Mouse (Mus musculus) kidney, embryonic 15.5 days (tissue): Measurements from ENCODE around the gene Kcnj1. TPM values are rescaled to one million over a fixed set of nuclear protein-coding genes. Genes with fewer than 3 reads are reported as not detected.

ENCODE experiments used
- ATAC-seq: fragments of 200-750 bp; cut with Nextera tagmentation; replicated peaks from 2 replicates; pipeline ENCODE4 v1.8.0; 2017; ENCODE audit warnings: moderate TSS enrichment; ENCODE audit not compliant: low FRiP score
- H3K27ac ChIP-seq: fragments of 300-500 bp; sonication (generic); 2 replicates; pipeline ENCODE4 v1.5.1; 2015; ENCODE audit warnings: mild to moderate bottlenecking, inconsistent platforms
- H3K27me3 ChIP-seq: fragments of 300-500 bp; sonication (generic); 2 replicates; pipeline ENCODE4 v1.6.1; 2015; ENCODE audit warnings: inconsistent platforms
- H3K36me3 ChIP-seq: fragments of 300-500 bp; sonication (generic); 2 replicates; pipeline ENCODE4 v1.6.1; 2015; ENCODE audit warnings: inconsistent platforms
- H3K4me1 ChIP-seq: fragments of 300-500 bp; sonication (generic); 2 replicates; pipeline ENCODE4 v1.6.1; 2015; ENCODE audit warnings: inconsistent platforms
- H3K4me2 ChIP-seq: fragments of 300-500 bp; sonication (generic); 2 replicates; pipeline ENCODE4 v1.6.1; 2015; ENCODE audit warnings: moderate library complexity, mild to moderate bottlenecking, inconsistent platforms
- H3K4me3 ChIP-seq: fragments of 300-500 bp; sonication (generic); replicated peaks from 2 replicates; pipeline ENCODE4 v1.5.1; 2015; ENCODE audit warnings: mild to moderate bottlenecking, inconsistent platforms
- H3K9ac ChIP-seq: fragments of 300-500 bp; sonication (generic); 2 replicates; pipeline ENCODE4 v1.6.1; 2015; ENCODE audit warnings: mild to moderate bottlenecking, inconsistent platforms
- H3K9me3 ChIP-seq: fragments of 300-500 bp; sonication (generic); replicated peaks from 2 replicates; pipeline ENCODE4 v1.6.1; 2016; ENCODE audit warnings: inconsistent platforms
- WGBS: fragments of 180-500 bp; shearing (Covaris S2); methylation state at CpG from one replicate; pipeline ENCODE4 v1.1.7; 2015; ENCODE audit warnings: mixed read lengths; 5-methylcytosine and 5-hydroxymethylcytosine counted together
- polyA plus RNA-seq: library from polyadenylated mRNA; unstranded; fragments of >200 nt; fragmentation: Nextera tagmentation; extraction: Ambion mirVana; gene quantifications from 2 replicates; pipeline ENCODE4 v1.2.1, GENCODE M21; 2015

Kcnj1 gene
- 9.0 and 9.8 TPM in 2 replicates for polyA plus RNA-seq

DNA sequence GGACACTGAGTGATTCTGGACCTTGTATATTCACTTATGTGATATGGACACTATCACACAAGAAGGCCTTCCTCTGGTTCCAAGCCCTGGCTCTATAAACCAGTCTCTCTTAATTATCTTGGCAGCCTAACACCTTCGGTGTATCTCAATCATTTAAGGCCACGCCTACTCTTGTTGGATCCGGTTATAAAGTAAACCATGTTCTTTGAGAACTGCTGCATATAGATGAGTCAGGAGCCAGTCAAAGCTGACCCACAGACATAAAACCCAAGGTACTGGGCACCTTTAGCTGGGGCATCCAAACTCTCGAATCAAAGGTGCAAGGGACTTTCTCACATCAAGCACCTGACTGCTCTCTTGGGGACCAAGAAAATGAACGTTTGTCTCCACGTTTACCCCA lies at the start of gene Kcnj1:
Kcnj1 (plus strand) TSS at position 292 of the 400 bp plus-strand sequence.
- Histone ChIP-seq H3K4me1 (peaks cover 26% of the 10 kb centered on the region), H3K9me3 (no peaks in the 10 kb centered on the region), H3K27ac (no peak within 1 kb of the TSS), H3K4me3 (no peak within 1 kb of the TSS), H3K4me2 (no peak within 1 kb of the TSS), H3K36me3 (no peaks in the 10 kb centered on the region), H3K27me3 (no peaks in the 10 kb centered on the region), H3K9ac (no peak within 1 kb of the TSS)
- 80% methylated on average over 6 of the region's 6 CpGs for WGBS
- no peak for ATAC-seq

DNA sequence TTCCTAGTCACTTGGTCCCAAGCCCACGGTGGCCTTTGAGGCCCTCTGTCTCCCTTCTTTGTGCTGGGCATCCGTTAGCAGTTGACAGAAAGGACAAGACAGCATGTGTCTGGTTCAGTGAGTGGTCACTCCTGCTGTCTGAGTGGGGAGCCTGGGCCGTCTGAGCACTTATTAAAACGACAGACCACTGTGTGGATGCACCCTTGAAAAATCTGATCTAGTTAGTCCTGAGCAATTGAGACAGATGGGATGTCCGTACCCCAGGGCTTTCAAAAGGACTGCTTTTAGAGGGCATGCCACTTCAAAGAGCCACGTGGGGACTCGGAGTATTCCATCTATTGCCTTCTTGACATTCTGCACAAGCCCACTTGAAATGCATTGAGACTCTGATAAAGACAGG lies 48.7 kb upstream of the Kcnj1 start:
- H3K27me3 ChIP-seq, result no peaks in the 10 kb centered on the region
- WGBS, result 63% methylated on average over 7 of the region's 7 CpGs
- H3K4me1 ChIP-seq, result peaks cover 15% of the 10 kb centered on the region; the same call in 1 of the 2 replicates
- H3K36me3 ChIP-seq, result no peaks in the 10 kb centered on the region
- no peak overlapping the region for H3K9ac ChIP-seq
- H3K27ac ChIP-seq, result no peak overlapping the region
- H3K9me3 ChIP-seq, result no peaks in the 10 kb centered on the region
- no peak for ATAC-seq
- no peak overlapping the region for H3K4me2 ChIP-seq
- H3K4me3 ChIP-seq, result no peak overlapping the region

GRCm38 (mm10) chr9:32328777-32329176 lies 43.5 kb upstream of the Kcnj1 start:
- H3K4me3 ChIP-seq, result no peak overlapping the region
- no peak overlapping the region for H3K4me2 ChIP-seq
- H3K9me3 ChIP-seq, result no peaks in the 10 kb centered on the region
- H3K9ac ChIP-seq, result no peak overlapping the region
- no peak overlapping the region for H3K27ac ChIP-seq
- no peaks in the 10 kb centered on the region for H3K27me3 ChIP-seq
- no peaks in the 10 kb centered on the region for H3K4me1 ChIP-seq
- WGBS, result 90% methylated on average over 4 of the region's 4 CpGs
- ATAC-seq, result no peak
- no peaks in the 10 kb centered on the region for H3K36me3 ChIP-seq

DNA sequence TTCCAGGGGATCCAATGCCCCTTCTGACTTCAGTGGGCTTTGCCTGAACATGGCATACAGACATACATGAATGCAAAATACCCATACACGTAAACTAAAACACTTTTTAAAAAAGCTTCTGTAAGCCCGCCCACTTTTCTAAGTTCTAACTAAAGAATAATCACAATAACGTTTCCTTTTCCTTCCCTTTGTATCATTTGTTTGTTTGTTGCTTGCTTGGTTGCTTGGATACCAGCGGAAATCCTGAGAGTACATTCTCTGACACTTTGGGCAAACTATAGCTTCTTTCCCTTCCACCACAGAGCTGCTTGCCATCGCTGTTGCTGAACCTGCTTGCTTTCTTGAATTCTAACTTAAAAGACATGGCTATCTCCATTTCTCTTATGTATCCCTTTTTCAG lies 41.1 kb upstream of the Kcnj1 start:
- WGBS, result 86% methylated on average over 5 of the region's 5 CpGs
- no peaks in the 10 kb centered on the region for H3K9me3 ChIP-seq
- H3K4me3 ChIP-seq, result no peak overlapping the region
- ATAC-seq, result no peak
- no peak overlapping the region for H3K9ac ChIP-seq
- no peaks in the 10 kb centered on the region for H3K27me3 ChIP-seq
- H3K4me1 ChIP-seq, result peaks cover 6% of the 10 kb centered on the region
- no peaks in the 10 kb centered on the region for H3K36me3 ChIP-seq
- no peak overlapping the region for H3K4me2 ChIP-seq
- H3K27ac ChIP-seq, result no peak overlapping the region

GRCm38 (mm10) chr9:32335389-32336150 lies 36.7 kb upstream of the Kcnj1 start:
- H3K4me1 ChIP-seq, result peaks cover 6% of the 10 kb centered on the region
- H3K27ac ChIP-seq, result no peak overlapping the region
- no peaks in the 10 kb centered on the region for H3K36me3 ChIP-seq
- H3K27me3 ChIP-seq, result no peaks in the 10 kb centered on the region
- whole genome bisulfite sequencing, result 81% methylated on average over 13 of the region's 13 CpGs
- no peak overlapping the region for H3K4me3 ChIP-seq
- peak; percentile 85 for ATAC-seq
- H3K9me3 ChIP-seq, result no peaks in the 10 kb centered on the region
- no peak overlapping the region for H3K4me2 ChIP-seq
- no peak overlapping the region for H3K9ac ChIP-seq

DNA sequence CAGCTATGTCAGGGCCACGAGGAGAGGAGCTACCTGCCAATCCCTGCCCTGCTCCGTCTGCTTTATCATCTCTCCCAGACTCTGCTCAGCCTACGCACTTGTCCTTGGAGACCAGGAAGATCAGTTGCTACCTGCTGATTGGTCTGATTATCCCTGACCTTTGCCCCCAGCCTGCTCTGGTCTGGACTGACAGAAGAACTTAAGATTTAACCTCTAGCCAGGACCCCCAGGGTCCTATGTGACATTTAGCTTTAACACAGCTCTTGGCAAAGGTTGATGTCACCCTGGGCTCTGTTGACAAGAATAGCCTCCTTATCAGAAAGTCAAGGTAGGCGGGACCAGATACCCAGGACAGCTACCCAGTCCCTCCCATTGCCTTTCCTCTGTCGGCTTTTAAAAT lies 31.5 kb upstream of the Kcnj1 start:
- no peak overlapping the region for H3K9ac ChIP-seq
- no peaks in the 10 kb centered on the region for H3K9me3 ChIP-seq
- H3K4me3 ChIP-seq, result no peak overlapping the region
- H3K36me3 ChIP-seq, result no peaks in the 10 kb centered on the region
- H3K4me1 ChIP-seq, result peaks cover 28% of the 10 kb centered on the region
- ATAC-seq, result no peak
- no peak overlapping the region for H3K4me2 ChIP-seq
- WGBS, result 62% methylated on average over 5 of the region's 5 CpGs
- peaks cover 42% of the 10 kb centered on the region for H3K27me3 ChIP-seq
- no peak overlapping the region for H3K27ac ChIP-seq

- Histone ChIP-seq H3K4me1 (peaks cover 26% of the 10 kb centered on the region), H3K27ac (peak overlapping the region; percentile 32; the same call in 1 of the 2 replicates), H3K4me2 (peak overlapping the region; percentile 66), H3K36me3 (no peaks in the 10 kb centered on the region), H3K9ac (peak overlapping the region; percentile 17; the same call in 1 of the 2 replicates), H3K9me3 (no peaks in the 10 kb centered on the region), H3K4me3 (0 out of 2 replicates have a peak overlapping the region, but pooled peaks have one; percentile 39), H3K27me3 (peaks cover 51% of the 10 kb centered on the region)
- 9% methylated on average over 8 of the region's 8 CpGs for WGBS
- ATAC-seq, result peak; percentile 48; the same call in 1 of the 2 replicates
Observed at GRCm38 (mm10) chr9:32342929-32343328, 29.4 kb upstream of the Kcnj1 start.

- peaks cover 51% of the 10 kb centered on the region for H3K27me3 ChIP-seq
- peak within 1 kb of the TSS; percentile 32; the same call in 1 of the 2 replicates for H3K27ac ChIP-seq
- H3K4me3 ChIP-seq, result peak within 1 kb of the TSS; percentile 39
- H3K4me2 ChIP-seq, result peak within 1 kb of the TSS; percentile 66
- ATAC-seq, result peak; percentile 57; the same call in 1 of the 2 replicates
- peak within 1 kb of the TSS; percentile 31 for H3K9ac ChIP-seq
- WGBS, result 2% methylated on average over 19 of the region's 20 CpGs
- H3K9me3 ChIP-seq, result no peaks in the 10 kb centered on the region
- peaks cover 26% of the 10 kb centered on the region for H3K4me1 ChIP-seq
- no peaks in the 10 kb centered on the region for H3K36me3 ChIP-seq
Observed at GRCm38 (mm10) chr9:32344051-32344450, 28.2 kb upstream of the Kcnj1 start, which contains the start of gene Kcnj5. Gene Kcnj5 (minus strand): TSS chr9:32344350.

DNA sequence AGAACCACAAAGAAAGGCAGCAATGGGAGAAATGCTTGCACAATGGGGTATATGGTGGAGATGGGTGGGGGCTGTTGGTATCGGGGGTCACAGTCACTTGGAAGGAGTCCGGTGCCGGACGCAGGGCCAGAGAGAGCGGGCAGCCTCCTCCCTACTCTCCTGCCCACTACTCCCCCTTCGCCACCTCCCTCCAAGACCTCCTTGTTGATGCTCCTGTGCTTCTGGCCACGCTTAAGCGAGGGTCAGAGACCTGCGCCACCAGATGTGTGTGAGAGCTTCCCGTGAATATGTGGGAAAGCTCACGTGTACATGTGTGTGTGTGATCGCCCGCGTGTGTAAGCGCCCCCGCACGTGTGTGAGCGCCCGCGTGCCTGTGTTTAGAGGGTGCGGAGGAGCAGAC lies 27.8 kb upstream of the Kcnj1 start:
- Histone ChIP-seq H3K4me2 (peak overlapping the region; percentile 66), H3K4me1 (peaks cover 26% of the 10 kb centered on the region), H3K27ac (no peak overlapping the region), H3K27me3 (peaks cover 51% of the 10 kb centered on the region), H3K9me3 (no peaks in the 10 kb centered on the region), H3K9ac (peak overlapping the region; percentile 31), H3K4me3 (peak overlapping the region; percentile 39), H3K36me3 (no peaks in the 10 kb centered on the region)
- 4% methylated on average over 21 of the region's 21 CpGs for WGBS
- ATAC-seq, result peak; percentile 47

GRCm38 (mm10) chr9:32348096-32348495 lies 24.2 kb upstream of the Kcnj1 start:
- no peak for ATAC-seq
- Histone ChIP-seq H3K4me1 (peaks cover 24% of the 10 kb centered on the region), H3K27ac (no peak overlapping the region)

DNA sequence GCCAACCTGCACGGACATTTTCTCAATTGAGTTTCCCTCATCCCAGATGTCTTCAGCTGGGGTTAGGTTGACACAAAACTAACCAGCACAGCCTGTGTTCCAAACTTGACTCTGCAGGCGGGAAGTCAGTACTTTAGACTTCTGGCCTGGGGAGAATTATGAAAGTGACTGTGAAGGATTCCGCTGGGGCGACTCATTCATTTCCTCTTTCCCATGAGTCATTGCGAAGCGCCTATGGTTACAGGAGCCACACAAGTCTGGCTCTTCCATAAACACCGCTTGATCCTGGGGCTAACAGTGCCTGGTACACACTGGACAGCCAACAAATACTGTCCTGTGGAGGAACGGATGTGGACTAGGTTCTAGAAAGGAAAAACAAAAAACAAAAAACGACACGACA lies 22.9 kb upstream of the Kcnj1 start:
- H3K9me3 ChIP-seq, result no peaks in the 10 kb centered on the region
- H3K27me3 ChIP-seq, result peaks cover 28% of the 10 kb centered on the region
- no peak overlapping the region for H3K9ac ChIP-seq
- peaks cover 12% of the 10 kb centered on the region for H3K4me1 ChIP-seq
- no peaks in the 10 kb centered on the region for H3K36me3 ChIP-seq
- H3K4me3 ChIP-seq, result no peak overlapping the region
- no peak overlapping the region for H3K27ac ChIP-seq
- ATAC-seq, result no peak
- H3K4me2 ChIP-seq, result no peak overlapping the region
- 85% methylated on average over 10 of the region's 10 CpGs for WGBS

More at GRCm38 (mm10) chr9:32348096-32348495, 24.2 kb upstream of the Kcnj1 start:
- Histone ChIP-seq H3K27me3 (peaks cover 41% of the 10 kb centered on the region), H3K9me3 (no peaks in the 10 kb centered on the region), H3K4me3 (no peak overlapping the region), H3K9ac (no peak overlapping the region), H3K4me2 (no peak overlapping the region), H3K36me3 (no peaks in the 10 kb centered on the region)
- WGBS, result 51% methylated on average over 8 of the region's 8 CpGs

DNA sequence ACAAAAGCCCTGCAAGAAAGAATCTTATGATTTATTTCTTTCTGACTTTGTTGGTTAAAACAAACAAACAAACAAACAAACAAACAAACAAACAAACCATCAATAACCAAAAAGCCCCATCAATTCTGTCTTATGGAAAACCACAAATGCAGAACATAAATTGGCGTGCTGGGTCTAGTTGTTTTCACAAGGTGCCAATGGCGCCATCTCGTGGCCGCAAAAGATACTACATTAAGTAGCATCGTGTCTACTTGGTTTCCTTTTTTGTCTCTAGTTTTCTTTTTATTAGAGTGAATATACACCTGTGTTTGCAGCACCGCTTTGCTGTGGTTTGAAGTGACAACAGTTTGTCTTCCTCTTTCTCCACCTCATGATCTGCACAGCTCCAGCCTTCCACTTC lies 22.0 kb upstream of the Kcnj1 start:
- H3K4me3 ChIP-seq, result no peak overlapping the region
- no peak for ATAC-seq
- H3K9ac ChIP-seq, result no peak overlapping the region
- H3K4me2 ChIP-seq, result no peak overlapping the region
- H3K27me3 ChIP-seq, result peaks cover 19% of the 10 kb centered on the region
- H3K9me3 ChIP-seq, result no peaks in the 10 kb centered on the region
- H3K27ac ChIP-seq, result no peak overlapping the region
- peaks cover 6% of the 10 kb centered on the region; the same call in 1 of the 2 replicates for H3K4me1 ChIP-seq
- 5% methylated on average over 6 of the region's 6 CpGs for WGBS
- no peaks in the 10 kb centered on the region for H3K36me3 ChIP-seq
